Mouse (Mus musculus) megakaryocyte, adult 5-6 weeks (primary cell): ENCODE data around the gene Tstd1. TPM values are rescaled to one million over a fixed set of nuclear protein-coding genes. Genes with fewer than 3 reads are reported as not detected.

Experiments used
- ATAC-seq: 2 replicates; pipeline ENCODE4 v1.8.0; 2016; ENCODE audit warnings: mild to moderate bottlenecking, inconsistent platforms; ENCODE audit not compliant: poor library complexity, severe bottlenecking
- total RNA-seq, 2 experiments: library from RNA; stranded (forward) in 1 of 2; stranded (reverse) in 1 of 2; fragments of 153-499, 151-499 nt in 1 of 2; fragments of 221-1000, 200-1000 nt in 1 of 2; gene quantifications; 2 replicates each; pipeline versions ENCODE4 v1.2.3 to v1.2.4; 2015 to 2017

The Tstd1 gene
- total RNA-seq (2015) (3.8 and 4.1 TPM in 2 replicates), total RNA-seq (2017) (0.61 and 5.1 TPM in 2 replicates)

- ATAC-seq, result no peak
These were observed at the start of gene Tstd1 for GRCm38 (mm10) chr1:171418660-171419059. Tstd1 (plus strand) TSS chr1:171418872.

- ATAC-seq, result peak; percentile 64
These were observed 48.7 kb upstream of the Tstd1 start, which contains the start of gene Nectin4 for GRCm38 (mm10) chr1:171369845-171370556. Nectin4 (plus strand) TSS chr1:171370099.

GRCm38 (mm10) chr1:171372880-171373279 is 45.8 kb upstream of the Tstd1 start:
- no peak for ATAC-seq

- ATAC-seq, result no peak
These were observed 44.7 kb upstream of the Tstd1 start for GRCm38 (mm10) chr1:171373946-171374345.

GRCm38 (mm10) chr1:171375646-171376097 is 43.0 kb upstream of the Tstd1 start:
- ATAC-seq, result peak; percentile 73

GRCm38 (mm10) chr1:171378298-171378697 is 40.4 kb upstream of the Tstd1 start:
- no peak for ATAC-seq

GRCm38 (mm10) chr1:171379935-171380599 is 38.6 kb upstream of the Tstd1 start:
- peak; percentile 89 for ATAC-seq

GRCm38 (mm10) chr1:171382096-171382620 is 36.5 kb upstream of the Tstd1 start:
- no peak for ATAC-seq

- no peak for ATAC-seq
These were observed 34.3 kb upstream of the Tstd1 start for GRCm38 (mm10) chr1:171384361-171384760.

GRCm38 (mm10) chr1:171385171-171385570 is 33.5 kb upstream of the Tstd1 start:
- ATAC-seq, result no peak

GRCm38 (mm10) chr1:171387099-171387498 is 31.6 kb upstream of the Tstd1 start:
- ATAC-seq, result no peak

- ATAC-seq, result peak; percentile 81
These were observed 30.1 kb upstream of the Tstd1 start, which contains the start of gene Arhgap30 for GRCm38 (mm10) chr1:171388376-171389102. Arhgap30 (plus strand) TSS chr1:171388954.

GRCm38 (mm10) chr1:171390101-171390500 is 28.6 kb upstream of the Tstd1 start:
- ATAC-seq, result peak; percentile 70

- no peak for ATAC-seq
These were observed 16.9 kb upstream of the Tstd1 start for GRCm38 (mm10) chr1:171401821-171402220.

- ATAC-seq, result no peak
These were observed 15.7 kb upstream of the Tstd1 start for GRCm38 (mm10) chr1:171402991-171403390.

- no peak for ATAC-seq
These were observed 11.4 kb upstream of the Tstd1 start for GRCm38 (mm10) chr1:171407263-171407662.

- no peak for ATAC-seq
These were observed 8.4 kb upstream of the Tstd1 start for GRCm38 (mm10) chr1:171410231-171410630.

GRCm38 (mm10) chr1:171410947-171411484 is 7.7 kb upstream of the Tstd1 start, which contains the start of gene Usf1:
Usf1 (plus strand) TSS chr1:171411313.
- peak; percentile 88 for ATAC-seq

- peak; percentile 1; the same call in 1 of the 2 replicates for ATAC-seq
These were observed 7.2 kb upstream of the Tstd1 start for GRCm38 (mm10) chr1:171411492-171411941.

GRCm38 (mm10) chr1:171412001-171412441 is 6.7 kb upstream of the Tstd1 start:
- ATAC-seq, result peak; percentile 46
